Mouse (Mus musculus): ENCODE results near the gene Iqsec1.

Gene Iqsec1

DNA sequence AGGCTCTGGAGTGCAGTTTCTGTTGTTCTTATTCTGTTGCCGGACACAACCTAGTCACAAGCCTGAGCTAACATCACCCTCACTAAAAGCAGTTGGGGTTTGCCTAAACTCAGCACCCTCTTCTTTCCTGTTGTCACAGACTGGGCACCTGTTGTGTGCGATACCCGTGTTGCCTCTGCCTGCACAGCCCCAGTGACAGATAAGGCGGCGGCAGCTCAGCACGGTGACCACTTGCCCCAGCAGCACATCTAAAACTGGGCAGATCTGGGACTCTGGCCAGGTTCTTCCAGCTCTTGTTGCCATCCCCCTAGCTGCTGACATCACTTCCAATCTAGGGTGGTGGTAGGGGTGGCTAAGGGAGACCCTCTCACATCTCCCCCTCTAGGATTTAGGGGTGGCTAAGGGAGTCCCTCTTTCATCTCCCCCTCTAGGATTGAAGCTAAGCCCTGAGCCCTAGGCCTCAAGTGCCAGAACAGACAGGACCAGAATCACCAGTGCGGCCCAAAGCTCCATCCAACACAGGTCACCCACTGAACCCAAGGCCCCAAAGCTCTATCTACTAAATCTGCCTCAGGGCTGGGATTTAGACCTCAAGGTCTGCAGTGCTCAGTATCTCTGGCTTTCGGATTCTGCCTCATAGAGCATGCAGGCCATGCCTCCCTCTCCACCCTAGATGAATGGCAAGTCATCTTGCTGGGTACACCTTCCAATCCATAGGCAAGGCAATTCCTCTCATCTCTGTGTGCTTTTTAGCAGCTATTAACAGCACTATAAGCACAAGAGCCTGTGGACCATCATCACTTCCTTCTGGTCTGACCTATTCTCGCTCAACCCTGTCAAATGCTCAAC is 278.3 kb downstream of the Iqsec1 start:
- no peak for DNase-seq (ENCODE audit: low read depth in 1 of 2, low spot score in 2 of 2)

DNA sequence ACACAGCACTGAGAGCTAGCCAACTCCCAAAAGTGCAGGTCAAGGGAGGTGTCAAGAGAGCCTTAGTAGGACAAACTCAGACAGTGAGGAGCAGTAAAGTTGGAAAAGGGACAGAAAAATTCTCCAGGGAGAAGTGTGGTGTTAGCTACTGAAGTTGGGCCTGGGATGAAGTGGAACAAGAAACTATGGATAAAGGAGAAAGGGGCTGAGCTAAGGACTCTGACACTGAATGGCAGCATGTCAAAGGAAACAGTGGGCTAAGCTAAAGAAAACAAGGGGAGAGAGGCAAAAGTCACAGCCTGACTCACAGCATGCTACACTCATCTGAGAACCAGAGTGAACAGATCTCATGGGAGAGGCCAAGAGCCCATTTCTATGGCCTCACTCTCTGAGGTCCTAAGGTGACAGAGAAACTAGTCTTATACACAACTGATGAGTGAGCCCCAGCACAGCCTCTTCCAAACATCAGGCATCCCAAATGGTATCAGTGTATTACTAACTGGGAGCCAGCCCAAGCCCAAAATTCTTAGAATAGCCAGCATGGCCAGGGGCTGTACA is 280.3 kb downstream of the Iqsec1 start:
- no peak for DNase-seq (ENCODE audit: low read depth in 1 of 2, low spot score in 2 of 2)

DNA sequence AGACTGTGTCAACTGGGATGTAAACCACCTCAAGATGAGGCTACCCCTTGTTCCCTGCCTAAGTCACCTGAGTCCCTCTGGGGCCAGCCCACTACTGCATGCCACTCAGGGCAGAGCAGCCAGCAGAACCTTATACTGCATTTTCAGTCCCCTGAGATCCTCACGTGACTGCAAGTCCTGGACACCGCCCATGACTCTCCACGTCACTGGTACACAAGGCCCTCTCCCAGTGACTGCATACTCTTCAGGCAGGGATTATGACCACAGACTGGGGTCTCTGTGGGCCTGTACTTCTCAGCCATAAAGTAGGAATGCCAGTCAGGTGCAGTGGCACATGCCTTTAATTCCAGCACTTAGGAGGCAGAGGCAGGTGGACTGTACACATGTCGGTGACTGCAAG is 281.3 kb downstream of the Iqsec1 start:
- no peak for DNase-seq (ENCODE audit: low read depth in 1 of 2, low spot score in 2 of 2)

- DNase-seq (ENCODE audit: low read depth in 1 of 2, low spot score in 2 of 2), result no peak
These were observed 282.0 kb downstream of the Iqsec1 start for GRCm38 (mm10) chr6:90706490-90706889.

DNA sequence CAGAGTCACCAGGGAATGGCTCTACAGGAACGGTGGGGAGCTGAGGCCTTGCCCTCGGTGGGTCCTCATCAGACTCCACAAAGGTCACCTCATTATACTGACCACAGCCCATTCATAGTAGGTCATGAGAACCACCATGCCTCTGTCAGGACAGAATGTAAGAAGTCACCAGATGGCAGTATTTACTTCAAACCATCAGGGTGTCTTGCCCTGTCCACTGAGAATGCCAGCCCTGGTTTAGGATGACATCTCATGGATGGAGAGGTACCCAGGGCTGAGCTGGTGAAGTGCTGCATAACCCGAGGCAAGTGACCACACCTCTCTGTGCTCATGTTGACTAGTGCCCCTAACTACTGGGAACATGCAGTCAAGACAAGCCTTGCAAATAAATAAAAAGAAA is 282.7 kb downstream of the Iqsec1 start:
- no peak for DNase-seq (ENCODE audit: low read depth in 1 of 2, low spot score in 2 of 2)

- no peak for DNase-seq (ENCODE audit: low read depth in 1 of 2, low spot score in 2 of 2)
These were observed 283.7 kb downstream of the Iqsec1 start for GRCm38 (mm10) chr6:90704705-90705344.

GRCm38 (mm10) chr6:90703782-90704181 is 284.7 kb downstream of the Iqsec1 start:
- no peak for DNase-seq (ENCODE audit: low read depth in 1 of 2, low spot score in 2 of 2)

DNA sequence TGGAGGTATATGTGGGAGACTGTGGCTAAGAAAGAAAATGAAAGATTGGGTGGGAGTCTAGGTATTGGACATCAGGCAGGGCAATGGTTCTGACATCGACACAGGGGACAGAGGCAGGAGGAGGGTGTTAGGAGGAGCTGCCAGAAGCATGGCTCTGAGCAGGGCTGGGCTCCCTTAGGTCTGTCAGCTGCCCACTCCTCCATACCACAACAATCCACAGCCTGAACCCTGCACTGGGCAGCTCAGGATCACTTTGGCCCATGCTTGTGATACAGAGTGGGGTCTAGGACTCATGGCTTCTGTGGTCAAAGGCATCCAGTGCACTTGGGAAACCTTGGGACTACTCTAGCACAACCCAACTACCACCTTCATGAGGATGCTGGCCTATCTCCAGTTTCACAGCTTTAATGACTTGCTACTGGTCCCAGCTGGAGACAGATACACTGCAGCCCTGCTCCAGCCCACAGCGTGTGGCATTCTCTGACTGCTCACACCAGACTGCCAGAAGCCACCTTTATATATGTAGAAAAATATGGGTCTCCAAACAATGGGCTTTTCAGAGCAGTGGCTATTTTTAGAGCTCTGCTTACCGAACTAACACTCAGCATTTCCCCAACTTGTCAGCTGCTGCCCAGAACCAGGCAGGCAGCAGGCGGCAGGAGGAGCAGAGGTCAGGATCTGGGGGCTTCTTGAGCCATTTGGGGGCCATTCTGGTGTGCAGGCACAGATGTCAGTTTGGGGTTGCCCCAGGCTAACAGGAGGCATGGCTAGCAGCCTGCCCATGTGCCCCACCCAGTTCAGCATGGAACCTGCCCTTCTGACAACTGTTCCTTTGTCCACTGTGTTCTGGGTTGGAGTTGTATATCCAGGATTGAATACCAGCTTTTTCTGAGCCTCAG is 285.4 kb downstream of the Iqsec1 start:
- no peak for DNase-seq (ENCODE audit: low read depth in 1 of 2, low spot score in 2 of 2)

GRCm38 (mm10) chr6:90702197-90702596 is 286.3 kb downstream of the Iqsec1 start:
- no peak for DNase-seq (ENCODE audit: low read depth in 1 of 2, low spot score in 2 of 2)

GRCm38 (mm10) chr6:90701391-90701790 is 287.1 kb downstream of the Iqsec1 start:
- no peak for DNase-seq (ENCODE audit: low read depth in 1 of 2, low spot score in 2 of 2)

- no peak for DNase-seq (ENCODE audit: low read depth in 1 of 2, low spot score in 2 of 2)
These were observed 287.7 kb downstream of the Iqsec1 start for GRCm38 (mm10) chr6:90700737-90701136.

GRCm38 (mm10) chr6:90700068-90700467 is 288.4 kb downstream of the Iqsec1 start:
- no peak for DNase-seq (ENCODE audit: low read depth in 1 of 2, low spot score in 2 of 2)

- DNase-seq (ENCODE audit: low read depth in 1 of 2, low spot score in 2 of 2), result no peak
These were observed 289.6 kb downstream of the Iqsec1 start for GRCm38 (mm10) chr6:90698843-90699242.

- DNase-seq (ENCODE audit: low read depth in 1 of 2, low spot score in 2 of 2), result no peak
These were observed 292.7 kb downstream of the Iqsec1 start for GRCm38 (mm10) chr6:90695754-90696153.

DNA sequence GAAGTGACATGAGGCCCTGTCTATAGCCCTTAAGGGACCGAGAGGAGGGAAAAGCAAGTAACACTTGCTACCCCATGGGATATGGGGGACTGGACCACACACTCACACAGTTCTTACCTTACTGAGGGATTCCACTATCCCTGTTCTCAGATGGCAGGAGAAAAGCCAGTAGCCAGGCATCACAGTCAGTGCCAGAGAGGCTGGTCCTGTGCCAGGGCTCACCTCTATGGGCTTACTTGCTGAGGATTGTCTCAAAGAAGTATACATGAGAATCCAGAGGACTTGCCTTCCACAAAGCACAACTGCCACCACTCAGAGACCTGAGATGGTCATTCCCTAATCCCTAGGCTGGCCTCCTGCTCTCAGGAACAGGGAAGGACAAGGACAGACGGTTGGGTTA is 296.1 kb downstream of the Iqsec1 start:
- DNase-seq (ENCODE audit: low read depth in 1 of 2, low spot score in 2 of 2), result no peak

DNA sequence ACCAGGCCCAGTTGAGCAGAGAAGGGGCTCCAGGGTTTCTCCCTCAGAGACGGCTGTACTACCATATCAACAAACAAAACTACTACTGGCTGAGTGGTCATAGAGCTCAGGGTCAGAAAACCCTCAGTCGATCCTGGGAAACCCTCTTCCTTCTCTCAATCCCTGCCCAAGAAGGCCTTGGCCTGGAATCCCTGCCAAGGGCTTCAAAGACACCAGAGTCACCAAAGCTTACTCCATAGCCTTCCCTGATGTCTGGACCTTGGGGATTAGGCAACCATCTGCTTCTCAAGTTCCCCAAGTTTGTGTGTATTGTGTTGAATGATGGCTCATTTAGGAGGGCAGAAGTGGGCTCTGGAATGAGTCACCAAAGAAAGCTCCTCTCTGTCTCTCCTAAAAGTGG is 296.6 kb downstream of the Iqsec1 start:
- DNase-seq (ENCODE audit: low read depth in 1 of 2, low spot score in 2 of 2), result no peak

DNA sequence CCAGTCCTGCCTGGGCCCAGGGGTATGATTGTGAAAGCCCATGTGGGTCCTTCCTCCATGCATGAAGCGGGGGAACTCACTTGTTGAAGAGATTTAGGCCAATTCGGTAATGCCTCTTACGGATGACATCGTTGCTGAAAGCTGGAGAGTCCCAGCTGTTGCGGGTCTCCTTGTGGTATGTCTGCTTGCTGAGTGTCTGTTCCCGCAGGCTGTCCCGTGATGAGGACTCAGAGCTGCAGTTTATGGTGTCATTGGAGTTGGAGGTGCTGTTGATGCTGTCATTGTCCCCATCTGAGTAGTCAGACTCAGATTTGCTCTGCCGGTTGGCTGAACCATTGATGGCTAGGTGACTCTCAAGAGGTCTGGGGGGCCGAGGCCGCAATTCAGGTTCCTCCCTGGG is 299.0 kb downstream of the Iqsec1 start:
- DNase-seq (ENCODE audit: low read depth in 1 of 2, low spot score in 2 of 2), result no peak

GRCm38 (mm10) chr6:90688742-90689141 is 299.7 kb downstream of the Iqsec1 start:
- no peak for DNase-seq (ENCODE audit: low read depth in 1 of 2, low spot score in 2 of 2)

DNA sequence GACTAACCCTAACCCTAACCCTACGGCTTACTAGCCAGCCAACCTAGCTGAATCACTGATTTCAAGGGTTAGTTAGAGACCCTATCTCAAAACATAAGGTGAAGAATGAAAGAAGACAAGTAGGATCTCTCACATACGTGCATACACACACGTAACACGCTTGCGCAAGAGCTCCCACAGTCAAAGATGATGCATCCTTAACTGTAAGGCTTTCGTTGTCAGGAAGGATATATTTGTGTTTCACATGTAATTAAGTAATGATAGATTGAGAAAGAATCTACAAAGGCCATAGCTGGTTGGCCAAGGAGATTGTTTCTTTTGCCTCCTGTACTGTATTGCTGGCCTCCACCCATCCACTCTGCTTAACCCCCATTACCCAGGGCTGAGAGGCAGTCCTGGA is 300.5 kb downstream of the Iqsec1 start:
- DNase-seq (ENCODE audit: low read depth in 1 of 2, low spot score in 2 of 2), result no peak

- DNase-seq (ENCODE audit: low read depth in 1 of 2, low spot score in 2 of 2), result no peak
These were observed 301.7 kb downstream of the Iqsec1 start for GRCm38 (mm10) chr6:90686812-90687211.

GRCm38 (mm10) chr6:90683831-90684532 is 304.5 kb downstream of the Iqsec1 start:
- no peak for DNase-seq (ENCODE audit: low read depth in 1 of 2, low spot score in 2 of 2)

All from monocyte, adult 2 months (primary cell).